Mouse (Mus musculus) 3134 (cell line): ENCODE data around the gene Slc39a3.
"Not testable (repeated sequence)": the region's sequence is repeated elsewhere in the genome, so short reads cannot be mapped to it uniquely, and the experiment has no call there.

Source experiments
- DNase-seq: peaks from one replicate; pipeline ENCODE4 v3.0.0-alpha.2; 2011; ENCODE audit warnings: low spot score; ENCODE audit not compliant: insufficient read length; ENCODE audit errors: extremely low read depth

Slc39a3 gene

DNA sequence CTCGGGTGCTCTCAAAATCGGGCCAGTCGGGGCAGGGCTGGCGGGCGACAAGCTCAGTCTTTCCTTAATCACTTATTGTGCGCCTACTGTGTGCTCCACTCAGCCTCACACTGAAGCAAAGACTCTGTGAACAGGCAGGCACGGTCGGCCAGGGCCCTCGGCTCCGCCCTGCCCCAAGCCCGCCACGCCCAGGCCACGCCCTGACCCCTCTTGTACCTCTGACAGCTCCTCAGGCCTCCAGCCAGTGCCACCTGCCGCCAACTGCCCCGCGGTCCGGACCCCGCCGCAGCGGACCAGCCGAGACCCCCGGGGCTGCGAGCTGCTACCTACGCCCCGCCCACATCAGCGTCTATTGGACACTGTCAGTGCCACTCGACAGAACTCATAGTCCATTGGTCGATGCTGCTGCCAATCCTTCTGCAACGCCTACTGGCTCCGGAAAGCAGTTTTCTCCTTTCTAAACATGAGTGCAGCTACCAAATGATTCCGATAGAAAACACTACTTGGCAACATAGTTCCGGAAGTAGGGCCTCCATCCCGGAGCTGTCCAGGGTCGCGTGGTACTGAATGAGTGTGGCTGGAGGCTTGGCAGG, at the start of gene Slc39a3:
Gene Slc39a3, minus strand, starts transcription at position 439 of the 593 bp plus-strand sequence.
- DNase-seq: peak; percentile 98

DNA sequence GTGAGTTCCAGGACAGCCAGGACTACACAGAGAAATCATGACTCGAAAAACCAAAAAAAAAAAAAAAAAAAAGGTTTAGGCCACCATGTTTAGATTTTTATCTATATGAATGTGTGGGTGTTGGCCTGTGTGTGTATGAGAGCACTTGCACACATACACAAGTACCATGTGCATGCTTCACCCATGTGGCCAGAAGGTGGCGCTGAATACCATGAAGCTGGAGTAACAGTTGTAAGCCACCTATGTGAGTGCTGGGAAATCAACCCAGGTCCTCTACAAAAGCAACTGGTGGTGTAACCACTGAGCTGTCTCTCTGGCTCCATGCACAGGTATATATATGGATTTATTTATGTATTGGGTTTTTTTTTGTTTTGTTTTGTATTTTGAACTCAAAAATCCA, 49.8 kb upstream of the Slc39a3 start:
- no peak for DNase-seq

DNA sequence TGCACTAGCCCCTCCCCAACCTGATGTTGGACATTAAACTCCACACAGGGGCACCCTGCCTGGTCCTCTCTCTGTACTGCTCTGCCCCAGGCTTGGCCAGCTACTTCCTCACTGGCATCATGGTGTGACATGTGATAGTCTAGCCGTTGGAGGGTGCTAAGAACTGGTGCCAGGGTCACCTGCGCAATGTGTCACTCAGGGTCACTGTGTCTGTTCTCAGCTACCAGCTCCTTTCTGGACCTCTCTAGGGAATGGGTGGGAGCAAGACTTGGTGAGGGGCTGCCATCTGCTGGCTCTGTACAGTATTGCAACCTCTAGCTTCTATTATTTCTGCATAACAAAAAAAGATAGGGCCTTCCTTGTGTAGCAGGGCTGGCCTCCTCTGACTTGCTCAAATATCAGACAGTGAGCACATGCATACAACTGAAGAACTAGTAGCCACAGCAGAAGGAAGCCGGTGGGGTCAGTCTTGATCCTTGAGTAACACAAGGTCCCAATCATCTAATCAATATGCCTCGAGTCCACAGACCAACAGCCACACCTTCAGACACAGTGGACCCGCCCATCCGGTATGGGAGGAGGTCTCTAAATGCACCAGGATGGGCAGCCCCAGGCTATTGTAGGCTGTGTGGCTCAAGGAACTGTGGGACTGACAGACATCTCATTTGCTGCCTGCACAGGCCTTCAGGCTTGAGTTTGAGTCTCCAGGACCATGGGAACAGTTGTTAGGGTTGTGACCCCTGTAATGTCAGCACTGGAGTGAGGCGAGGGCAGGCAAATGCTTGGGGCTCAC, 45.1 kb upstream of the Slc39a3 start:
- DNase-seq: no peak

DNA sequence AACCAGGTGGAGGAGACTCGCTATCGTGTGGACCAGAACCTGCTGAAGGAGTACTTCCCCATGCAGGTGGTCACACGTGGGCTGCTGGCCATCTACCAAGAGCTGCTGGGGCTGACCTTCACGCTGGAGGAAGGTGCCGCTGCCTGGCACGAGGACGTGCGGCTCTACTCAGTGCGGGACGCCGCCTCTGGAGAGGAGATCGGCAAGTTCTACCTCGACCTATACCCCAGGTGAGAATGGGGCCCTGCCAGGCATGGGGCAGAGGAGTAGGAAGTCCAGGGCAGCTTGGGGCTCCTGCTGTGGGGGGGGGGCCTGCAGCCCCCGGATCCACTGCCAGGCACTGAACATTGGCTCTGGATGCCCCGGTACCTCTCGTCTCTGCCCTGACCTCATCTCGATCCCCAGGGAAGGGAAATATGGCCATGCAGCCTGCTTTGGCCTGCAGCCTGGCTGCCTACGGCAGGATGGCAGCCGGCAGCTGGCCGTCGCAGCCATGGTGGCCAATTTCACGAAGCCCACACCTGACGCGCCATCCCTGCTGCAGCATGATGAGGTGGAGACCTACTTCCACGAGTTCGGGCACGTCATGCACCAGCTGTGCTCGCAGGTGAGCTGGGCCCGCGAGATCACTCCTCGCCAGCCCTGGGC, 42.9 kb upstream of the Slc39a3 start:
- DNase-seq: no peak

DNA sequence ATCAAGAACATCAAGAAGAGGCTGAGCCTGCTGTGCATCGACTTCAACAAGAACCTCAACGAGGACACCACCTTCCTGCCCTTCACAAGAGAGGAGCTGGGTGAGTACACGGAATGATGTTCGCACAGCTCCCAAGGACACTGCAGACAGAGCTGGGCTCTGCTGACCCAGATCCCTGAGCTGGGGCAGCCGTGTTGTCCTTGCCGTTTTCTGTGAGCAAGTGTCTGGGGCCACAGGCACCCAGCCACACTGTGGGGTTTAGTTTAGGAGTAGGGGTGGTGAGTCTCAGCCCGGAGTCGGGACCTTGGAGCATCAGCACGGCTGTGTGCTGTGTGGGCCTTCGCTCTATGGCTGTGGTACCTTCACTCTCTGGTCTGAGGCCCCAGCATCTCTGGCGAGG, 40.7 kb upstream of the Slc39a3 start:
- no peak for DNase-seq

DNA sequence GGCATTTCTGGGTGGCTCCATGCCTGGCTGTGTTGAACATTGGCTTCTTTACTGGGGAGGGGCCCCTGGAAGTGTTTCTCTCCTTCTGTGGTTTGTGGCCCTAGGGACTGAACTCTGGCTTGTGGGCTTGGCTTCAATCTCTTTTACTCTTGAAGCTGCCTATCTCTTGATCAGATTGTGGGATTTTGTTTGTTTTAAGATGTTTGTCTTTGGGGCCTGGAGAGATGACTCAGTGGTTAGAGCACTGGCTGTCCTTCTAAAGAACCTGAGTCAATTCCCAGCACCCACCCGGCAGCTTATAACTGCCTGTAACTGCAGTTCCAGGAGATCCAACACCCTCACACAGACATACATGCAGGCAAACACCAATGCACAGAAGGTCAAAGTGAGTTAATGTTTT, 39.1 kb upstream of the Slc39a3 start:
- DNase-seq: peak; percentile 55

DNA sequence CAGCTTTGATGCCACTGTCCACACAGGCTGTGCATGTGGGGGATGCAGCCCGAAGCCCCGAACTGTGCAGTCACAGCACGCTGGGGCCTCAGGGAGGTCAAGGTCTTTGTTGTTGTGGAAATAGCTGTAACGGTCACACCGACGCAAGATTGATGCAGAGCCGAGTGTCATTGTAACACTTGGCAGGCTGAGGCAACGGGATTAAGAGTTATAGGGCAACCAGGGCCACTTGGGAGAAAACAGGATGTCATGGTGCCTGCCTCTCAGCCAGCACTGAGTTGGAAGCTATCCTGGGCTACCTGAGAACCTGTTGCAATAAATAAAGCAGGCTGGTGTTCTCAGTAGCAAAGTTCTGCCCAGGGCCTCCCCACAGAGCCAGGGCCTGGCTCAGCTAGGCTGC, 38.5 kb upstream of the Slc39a3 start:
- no peak for DNase-seq

DNA sequence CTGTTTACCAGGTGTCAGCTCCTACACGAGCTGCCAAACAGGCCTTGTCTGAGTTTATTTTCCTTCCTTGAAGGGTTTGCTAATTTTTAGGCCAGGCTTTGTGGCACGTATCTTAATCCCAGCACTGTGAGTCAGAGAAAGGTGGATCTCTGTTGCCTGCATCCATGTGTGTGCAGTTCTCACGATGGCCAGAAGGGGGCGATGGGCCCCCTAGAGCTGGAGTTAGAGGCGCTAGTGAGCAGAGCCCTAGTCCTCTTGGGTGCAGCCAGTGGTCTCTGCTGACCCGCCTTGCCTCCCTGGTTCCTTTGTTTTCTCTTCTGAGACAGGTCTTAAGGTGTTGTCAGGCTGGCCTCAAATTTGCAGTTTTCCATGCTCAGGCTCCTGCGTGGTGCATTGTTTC, 36.2 kb upstream of the Slc39a3 start:
- no peak for DNase-seq

DNA sequence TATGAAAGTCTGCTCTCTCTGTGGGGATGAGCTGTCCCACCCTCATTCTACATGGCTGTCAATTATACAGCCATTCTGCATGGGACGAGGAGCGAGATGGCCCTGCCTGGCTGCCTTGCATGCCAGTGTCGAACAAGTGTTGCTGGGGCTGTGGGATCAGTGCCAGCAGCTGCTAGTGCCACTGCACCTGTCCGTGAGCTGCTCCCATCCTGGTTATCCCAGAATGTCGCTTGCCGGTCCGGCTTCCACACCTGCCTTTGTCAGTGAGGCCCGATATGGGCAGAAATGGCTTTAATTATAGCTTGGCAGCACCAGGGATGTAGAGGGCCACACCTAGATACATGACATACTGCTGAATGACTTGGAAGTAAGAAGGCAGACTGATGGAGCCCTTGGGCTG, 35.1 kb upstream of the Slc39a3 start:
- no peak for DNase-seq

DNA sequence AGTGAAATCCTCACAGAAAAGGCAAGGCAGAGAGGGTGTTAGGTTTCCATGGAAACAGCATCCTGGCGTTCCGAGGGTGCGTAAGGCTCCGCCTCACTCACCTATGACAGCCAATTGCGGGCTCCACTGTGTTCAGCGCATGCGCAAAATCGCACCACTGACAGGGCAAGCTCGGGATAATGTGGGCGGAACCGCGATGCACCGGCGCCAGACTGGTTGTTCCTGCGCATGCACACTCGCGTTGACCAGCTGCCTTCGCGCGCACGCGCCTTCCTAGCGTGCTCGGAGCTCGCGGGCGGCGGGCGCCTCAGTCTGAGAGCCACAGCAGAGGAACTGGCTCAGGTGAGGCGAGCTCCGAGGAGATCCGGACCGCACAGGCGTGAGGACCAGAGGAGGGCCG, 32.6 kb upstream of the Slc39a3 start, which contains the start of gene Thop1:
Gene Thop1, plus strand, starts transcription at position 200 of the 400 bp plus-strand sequence.
- peak; percentile 97 for DNase-seq

DNA sequence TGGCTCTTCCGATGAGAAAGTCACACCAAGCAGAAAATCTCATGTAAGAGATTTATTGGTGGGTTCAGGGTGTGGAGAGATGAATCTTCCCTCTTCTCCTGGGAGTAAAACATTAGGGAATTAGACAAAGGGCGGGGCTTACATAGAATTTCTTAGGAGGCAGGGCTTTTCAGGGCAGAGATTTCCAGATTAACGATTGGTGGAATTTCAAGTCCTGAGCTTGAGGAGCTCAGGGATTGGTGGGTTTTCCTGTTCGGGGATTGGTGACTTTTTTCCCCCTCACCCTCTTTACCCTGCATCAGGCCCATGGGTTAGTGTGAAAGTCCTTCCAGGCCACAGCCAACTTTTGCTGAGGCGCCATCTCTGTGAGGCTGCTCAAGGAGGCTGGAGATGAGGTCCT, 31.5 kb upstream of the Slc39a3 start:
- no peak for DNase-seq

DNA sequence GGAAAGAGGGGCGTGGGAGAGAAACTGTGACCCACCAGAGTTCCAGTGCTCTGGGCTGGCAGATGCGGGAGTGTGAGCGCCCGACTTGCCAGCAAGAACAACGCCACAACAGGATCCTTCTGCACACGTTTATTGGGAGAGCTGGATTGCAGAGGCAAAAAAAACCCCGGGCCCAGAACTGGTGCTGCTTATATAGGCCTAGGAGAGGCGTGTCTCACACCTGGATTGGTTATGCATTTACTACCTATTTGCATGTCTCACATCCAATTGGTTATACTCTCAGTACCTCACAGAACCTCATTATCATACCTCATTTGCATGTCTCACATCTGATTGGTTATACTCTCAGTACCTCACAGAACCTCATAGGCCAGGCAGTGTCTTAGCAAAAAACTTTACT, 27.3 kb upstream of the Slc39a3 start:
- not testable (repeated sequence) for DNase-seq

DNA sequence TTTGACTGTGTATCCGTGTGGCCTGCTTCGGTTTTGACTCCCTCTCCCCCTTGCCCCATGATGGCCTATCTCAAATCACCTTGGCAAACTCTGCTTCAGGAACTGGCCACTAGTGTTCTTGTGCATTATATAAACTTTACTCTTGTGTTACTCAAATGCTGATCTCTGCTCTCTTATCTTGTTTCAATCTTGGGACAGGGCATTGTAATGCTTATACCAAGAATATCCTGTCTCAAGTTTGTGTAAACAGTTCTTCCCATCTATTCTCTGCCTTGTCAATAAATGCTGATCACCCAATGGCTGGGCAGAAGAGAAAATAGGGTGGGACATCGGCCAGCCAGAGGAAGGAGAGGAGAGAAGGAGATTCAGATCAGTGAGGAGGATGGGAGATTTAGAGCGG, 25.5 kb upstream of the Slc39a3 start:
- DNase-seq: no peak

DNA sequence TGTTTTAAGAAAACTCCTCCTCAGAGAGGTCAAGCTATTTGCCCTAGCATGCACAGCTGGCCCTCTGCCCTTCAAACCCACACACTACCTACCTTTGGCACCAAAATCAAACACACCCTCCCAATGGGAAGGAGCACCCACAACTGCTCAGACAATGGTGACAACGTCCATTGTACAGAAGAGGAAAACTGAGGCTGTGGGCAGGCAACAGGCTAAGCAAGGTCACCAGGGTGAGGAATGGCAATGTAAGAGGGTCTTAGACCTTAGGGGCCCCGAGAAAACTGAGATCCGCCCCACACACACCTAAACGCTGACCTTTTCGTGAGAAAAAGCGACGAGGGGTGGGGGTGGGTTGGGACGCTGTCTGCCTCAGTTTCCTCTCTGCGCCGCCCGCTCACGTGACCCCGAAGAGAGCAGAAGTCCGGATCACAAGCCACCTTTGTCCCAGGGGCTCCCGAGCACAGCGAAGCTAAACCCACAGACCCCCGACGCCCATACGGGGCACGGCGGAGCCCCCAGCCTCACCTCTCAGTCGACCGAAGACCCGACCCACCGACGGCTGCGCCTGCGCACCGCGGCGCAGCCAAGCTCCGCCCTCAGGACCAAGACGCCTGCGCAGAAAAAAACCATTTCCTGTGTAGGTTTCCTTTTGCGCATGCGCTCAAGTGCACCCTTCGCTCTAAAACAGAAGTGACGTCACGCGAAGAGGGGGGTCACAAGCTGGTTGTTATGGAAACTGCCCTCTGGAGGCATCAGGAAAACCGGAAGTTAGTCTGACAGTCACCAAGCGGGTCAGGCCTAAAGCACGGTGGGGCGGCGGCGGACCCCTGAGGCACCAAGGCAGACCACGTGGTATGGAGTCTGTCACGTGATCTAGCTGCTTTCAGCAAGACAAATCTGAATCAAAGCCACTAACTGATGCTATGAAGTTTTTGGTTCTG, 22.6 kb upstream of the Slc39a3 start, which contains the start of gene Sgta:
Gene Sgta, minus strand, starts transcription at position 579 of the 941 bp plus-strand sequence.
- peak; percentile 97 for DNase-seq

DNA sequence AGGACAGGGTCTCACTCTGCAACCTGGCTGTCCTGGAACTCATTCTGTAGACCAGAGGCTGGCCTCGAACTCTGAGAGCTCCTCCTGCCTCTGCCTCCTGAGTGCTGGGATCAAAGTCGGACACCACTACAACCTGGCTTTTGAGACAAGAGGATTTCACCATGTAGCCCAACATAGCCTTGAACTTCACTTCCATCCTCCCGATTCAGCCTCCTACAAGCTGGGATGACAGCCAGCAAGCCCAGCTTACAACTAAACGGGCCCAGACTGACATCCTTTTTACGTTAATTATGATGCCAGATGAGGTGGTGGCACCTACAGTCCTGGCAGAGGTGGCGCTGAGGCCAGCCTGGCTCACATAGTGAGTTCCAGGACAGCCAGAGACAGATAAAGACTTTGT, 21.7 kb upstream of the Slc39a3 start:
- no peak for DNase-seq

DNA sequence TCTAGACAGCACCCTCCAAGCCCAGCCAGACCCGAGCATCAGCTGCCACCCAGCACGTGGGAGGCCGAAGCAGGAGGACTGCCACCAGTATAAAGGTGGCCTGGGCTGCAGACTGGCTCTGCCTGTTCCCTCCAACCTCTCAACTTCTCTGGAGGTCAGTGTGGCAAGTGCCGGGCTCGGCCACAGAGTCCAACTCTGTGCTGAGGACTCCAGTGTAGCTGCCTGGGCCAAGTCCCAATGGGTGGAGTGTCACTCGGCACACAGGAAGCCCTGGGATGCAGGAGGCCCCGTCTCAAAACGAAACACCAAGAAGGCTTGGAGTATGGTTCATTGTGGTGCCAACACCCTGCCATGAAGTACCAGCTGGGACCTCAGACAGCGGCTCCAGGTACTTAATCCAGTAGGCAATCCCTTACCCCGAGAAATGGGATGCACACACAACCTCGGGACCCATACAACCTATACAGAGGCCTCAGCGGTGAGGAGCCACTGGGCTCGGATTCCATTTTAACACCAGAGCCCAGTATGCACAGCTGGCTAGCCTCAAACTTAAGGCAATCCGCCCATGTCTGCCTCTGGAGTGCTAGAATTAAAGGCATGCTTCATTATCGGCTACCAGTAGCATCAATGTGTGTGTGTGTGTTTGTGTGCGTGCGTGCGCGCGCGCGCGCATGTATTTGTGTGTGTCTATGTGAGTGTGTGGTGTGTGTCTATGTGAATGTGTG, 20.3 kb upstream of the Slc39a3 start:
- no peak for DNase-seq

DNA sequence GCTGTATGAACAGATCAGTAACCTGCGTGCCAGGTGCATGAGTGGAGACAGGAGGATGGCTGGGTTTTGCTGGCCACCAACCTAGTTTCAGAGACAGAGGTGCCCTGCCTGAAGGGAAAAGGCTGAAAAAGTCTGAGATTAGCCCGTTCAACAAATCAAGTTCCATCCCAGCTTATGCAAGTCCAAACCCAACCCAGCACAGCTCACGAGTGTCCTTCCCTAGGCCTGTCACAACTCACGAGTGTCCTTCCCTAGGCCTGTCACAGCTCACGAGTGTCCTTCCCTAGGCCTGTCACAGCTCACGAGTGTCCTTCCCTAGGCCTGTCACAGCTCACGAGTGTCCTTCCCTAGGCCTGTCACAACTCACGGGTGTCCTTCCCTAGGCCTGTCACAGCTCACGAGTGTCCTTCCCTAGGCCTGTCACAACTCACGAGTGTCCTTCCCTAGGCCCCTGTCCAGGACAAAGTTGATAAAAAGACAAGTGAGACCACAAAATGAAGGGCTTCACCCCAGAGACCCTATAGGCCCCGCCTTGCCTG, 18.6 kb upstream of the Slc39a3 start:
- DNase-seq: not testable (repeated sequence)

DNA sequence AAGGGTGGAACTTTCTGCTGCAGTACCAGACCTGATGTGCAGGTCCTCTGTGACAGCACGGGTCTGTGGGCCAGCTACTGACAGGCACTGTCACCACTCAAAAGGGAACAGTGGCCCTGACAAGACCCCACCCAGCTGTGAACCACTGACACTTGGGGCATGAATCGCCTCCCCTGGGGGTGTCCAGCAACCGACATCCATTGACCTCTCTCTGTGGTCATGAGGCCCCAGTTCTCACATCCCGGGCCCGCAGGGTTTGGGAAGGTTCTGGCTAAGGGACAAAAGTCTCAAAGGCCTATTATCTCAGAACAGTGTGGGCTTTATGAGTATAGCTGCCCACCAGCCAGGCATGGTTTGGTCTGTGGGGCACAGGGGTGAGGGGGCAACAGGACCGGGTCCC, 17.9 kb upstream of the Slc39a3 start:
- no peak for DNase-seq

DNA sequence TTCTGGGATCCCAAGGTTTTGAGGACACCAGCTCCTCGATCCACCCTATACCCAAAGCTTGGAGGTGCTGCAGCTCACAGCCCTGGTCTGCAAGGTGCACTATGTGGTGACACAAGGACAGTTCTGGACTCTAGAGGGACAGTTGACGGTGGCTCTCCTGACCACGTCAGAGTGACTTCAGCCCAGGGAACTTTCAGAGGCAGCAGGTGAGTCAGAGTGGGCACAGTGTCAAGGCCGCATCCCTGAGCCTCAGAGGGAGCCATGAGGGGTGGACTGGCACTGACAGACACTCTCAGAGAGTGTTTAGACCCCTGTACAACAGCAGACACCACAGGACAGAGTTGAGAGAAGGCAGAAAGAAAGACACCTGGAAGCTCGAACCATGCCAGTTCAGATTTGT, 15.4 kb upstream of the Slc39a3 start:
- no peak for DNase-seq

DNA sequence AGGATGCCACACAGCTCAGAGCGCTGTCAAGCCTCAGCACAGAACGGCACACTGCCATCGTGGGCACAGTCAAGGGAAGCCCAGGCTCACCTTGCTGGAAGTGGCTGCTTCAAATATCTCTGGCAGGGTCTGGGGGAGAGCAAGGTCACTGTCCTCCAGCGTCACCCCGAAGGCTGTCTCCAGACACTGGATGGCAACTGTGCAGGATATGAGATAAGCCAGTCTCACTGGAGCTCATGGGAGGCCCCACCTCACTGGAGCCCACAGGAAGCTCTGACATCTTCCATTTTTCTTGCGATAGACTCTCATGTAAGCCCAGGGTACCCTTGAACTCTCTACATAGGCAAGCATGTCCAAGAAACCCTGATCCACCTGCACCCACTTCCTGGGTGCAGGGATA, 13.9 kb upstream of the Slc39a3 start:
- no peak for DNase-seq
